Mouse (Mus musculus) kidney, adult 11 months (tissue): Measurements from ENCODE around the gene Dscam.

Source experiments
- DNase-seq: peaks from one replicate; pipeline ENCODE4 v3.0.0; 2022

Dscam gene

DNA sequence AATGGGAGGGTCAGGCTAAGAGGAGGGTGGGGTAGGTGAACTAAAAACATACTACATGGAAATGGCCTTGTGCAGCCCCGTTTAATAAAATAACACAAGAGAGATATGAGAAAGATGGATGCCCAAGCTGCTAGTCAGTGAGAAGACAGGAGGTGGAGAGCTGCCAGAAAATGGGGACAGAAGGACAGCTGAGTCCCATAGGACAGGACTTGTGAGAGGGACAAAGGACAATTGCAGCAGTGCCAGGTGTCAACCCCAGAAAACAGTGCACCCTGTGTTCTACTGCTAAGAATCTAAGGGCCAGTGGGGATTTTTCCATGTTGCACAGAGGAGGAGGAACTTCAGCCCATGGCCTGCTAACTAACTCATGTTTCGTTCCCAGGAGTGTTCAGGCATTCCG is 470.0 kb downstream of the Dscam start:
- no peak for DNase-seq

DNA sequence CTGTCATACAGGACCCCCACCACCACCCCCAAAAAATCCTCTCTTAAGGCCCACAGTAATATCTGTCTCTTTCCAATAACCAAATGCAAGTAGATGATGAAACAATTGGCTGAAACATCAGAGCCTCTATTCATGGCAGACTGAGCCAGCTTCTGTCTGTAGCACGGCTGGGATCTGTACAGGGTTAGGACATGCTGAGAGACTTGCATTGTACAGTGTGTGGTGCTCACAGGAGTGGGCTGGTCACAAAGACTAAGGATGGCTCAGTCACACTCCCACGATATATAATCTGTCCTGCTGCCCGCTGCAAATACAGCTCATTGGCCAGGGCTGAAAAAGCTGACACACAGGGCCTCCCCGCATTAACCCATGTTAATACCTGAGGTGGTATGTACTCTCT is 474.7 kb downstream of the Dscam start:
- DNase-seq = no peak

DNA sequence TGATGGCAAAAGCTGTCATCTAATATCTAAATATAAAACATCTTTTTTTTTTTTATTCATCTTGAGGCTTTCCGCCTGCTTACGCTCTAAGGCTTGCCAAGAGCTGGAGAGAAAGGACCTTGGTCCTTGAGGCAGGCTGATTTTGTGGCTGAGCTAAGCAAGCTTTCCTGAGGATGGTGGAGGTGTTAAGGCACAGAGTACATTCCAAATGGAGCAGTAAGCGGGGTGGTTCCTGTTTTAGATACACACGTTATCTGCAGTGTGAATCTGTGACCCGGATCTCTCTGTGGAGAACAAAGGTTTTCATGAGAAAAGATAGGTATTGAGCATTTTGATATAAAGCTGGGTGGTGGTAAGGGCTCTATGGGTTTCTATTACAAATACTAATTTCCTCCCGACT is 479.0 kb downstream of the Dscam start:
- no peak for DNase-seq

DNA sequence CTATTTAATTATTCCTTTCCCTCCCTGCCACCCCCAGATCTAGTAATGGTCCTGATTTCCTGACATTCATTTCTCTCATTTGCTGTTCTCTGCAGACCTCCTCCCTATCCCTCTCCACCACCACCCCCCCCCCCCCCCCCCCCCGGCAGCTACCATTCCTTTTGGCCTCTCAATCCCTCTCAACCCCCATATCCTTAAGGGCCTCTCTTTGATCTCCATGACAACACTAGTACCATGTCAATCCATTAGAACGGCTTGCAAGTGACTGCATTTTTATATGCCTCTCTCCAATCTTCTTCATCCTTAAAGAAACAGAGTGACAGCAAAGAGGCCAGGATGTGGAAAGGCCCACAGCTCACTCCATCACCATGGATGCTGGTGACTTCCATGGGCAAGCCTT is 480.5 kb downstream of the Dscam start:
- no peak for DNase-seq

DNA sequence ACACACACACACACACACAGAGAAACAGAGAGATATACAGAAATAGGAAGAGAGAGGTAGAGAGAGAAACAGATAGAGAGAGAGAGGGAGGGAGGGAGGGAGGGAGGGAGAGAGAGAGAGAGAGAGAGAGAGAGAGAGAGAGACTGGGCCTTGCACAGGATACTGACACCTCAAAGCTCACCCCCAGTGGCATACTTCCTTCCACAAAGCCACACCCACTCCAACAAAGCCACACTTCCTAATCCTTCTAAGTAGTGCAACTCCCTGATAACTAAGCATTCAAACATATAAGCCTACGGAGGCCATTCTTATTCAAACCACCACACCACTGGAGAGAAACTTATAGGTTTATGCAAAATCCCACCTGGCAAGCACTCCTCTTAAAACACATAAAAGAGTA is 481.1 kb downstream of the Dscam start:
- DNase-seq = no peak

DNA sequence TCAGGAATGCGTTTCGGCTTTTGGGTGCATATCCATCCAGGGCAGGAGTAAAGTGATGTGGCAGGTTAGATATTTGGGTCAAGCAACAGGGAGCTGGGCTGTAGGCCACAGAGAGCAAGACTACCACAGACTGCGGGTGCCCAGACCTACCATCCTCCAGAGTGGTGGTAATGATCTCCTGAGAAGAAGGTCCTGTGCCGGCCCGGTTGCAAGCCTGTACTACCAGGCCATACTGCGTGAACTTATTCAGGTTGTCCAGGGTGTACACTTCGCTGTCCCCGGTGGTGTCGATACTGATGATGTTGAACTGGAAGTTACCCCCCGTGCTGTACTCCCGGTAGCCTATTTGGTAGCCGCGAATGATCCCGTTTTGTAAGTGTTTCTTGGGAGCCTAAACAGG is 485.5 kb downstream of the Dscam start:
- no peak for DNase-seq

DNA sequence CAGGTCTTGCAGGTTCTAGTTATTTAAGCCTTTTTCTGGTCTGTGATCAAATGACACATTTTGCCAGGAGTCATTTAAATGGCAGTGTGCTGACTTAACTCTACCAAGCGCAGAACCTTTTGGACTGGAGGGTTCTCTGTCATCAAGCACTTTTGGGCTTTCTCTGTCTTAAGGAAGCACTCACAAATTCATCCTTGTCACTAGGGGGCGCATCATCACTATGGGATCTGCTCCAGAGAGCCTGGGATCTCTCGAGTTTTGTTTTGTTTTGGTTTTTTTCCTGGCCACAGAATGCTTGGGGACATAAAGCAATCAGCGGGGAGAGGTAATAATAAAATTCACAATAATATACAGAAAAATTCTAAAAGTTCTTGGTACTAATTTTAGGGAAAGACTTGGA is 486.0 kb downstream of the Dscam start:
- DNase-seq = no peak

DNA sequence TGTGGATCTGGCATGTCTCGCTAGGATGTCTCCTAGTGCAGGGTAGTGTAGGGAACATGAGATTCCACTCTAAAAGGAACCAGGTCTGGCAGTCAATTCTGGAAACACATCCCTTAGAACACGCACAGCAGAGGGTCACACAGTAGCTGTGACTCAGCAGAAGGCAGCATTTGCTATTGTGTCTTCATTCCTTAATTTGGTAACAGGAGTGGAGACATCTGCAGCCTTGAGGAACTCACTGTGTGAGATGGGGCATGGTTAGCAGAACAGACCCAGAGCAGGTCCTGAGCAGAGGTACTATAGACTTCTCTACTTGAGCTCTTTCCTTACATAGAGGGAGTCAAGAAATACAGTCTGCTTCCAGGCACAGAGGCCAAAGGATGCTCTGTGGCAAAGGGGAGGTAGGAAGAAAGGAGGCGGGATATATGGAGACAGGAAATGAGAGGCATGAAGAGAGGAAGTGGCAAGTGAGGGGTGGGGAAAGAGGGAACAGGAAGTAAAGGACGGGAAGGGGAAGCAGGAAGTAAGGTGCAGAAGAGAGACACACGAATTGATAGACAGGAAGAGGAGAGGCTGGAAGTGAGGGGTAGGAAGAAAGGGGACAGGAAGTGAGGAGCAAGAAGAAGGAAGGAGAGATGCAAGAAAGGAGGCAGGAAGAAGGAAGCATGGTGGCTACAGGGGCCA is 488.1 kb downstream of the Dscam start:
- no peak for DNase-seq

DNA sequence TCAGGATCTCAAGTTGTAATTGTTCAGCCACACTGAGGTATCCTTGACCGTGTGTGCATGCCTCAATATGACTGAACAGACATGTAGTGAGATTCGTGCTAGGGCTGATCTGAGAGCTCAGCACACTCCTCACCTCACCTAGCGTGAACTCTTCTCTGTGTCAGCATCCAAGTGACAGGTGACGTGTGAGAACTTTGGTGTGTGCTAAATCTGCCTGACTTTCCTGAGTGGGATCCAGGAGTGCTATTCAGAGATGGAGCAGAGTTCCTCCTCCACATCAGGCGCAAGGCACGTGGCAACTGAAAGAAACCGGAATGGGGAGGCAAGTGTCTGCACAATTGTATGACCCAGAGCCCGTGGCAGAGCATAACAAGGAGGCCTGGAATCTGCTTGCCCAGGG is 490.6 kb downstream of the Dscam start:
- no peak for DNase-seq

DNA sequence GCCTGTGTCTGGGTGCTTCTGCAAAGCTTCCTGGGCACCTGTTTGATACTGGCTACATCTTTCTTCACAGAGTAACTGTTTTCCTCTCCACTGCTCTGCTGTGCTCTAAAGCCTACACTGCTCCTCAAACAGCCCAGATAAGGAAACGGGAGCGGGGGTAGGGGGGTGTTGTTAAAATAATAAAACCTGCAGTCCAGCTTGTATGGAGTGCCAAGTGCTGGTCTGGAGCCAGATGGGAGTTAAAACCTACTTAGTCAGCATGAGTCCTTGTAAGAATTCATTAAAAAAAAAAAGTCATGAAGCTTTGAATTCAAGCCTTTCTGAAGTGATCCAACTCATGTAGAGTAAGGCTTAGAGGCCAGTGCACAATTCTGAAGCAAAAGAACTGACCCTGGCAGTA is 493.1 kb downstream of the Dscam start:
- DNase-seq = no peak

DNA sequence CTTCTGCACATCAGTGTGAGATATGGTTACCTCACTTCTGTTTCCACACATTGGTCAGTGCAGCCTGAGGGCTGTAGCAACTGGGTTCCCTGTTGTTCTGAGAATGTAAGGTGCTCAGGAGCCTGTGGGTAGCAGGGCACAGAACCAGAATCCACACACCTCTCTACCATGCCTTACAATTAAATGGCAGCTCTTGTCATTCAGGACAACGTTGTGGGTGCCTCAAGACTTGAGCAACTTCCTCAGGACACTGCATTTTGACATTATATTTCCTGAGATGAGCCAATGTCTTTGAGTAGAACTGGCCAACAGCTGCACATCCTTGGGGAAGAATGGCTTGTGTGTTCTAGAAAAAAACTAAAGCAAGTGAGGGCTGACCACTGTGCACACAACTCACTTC is 493.9 kb downstream of the Dscam start:
- no peak for DNase-seq

DNA sequence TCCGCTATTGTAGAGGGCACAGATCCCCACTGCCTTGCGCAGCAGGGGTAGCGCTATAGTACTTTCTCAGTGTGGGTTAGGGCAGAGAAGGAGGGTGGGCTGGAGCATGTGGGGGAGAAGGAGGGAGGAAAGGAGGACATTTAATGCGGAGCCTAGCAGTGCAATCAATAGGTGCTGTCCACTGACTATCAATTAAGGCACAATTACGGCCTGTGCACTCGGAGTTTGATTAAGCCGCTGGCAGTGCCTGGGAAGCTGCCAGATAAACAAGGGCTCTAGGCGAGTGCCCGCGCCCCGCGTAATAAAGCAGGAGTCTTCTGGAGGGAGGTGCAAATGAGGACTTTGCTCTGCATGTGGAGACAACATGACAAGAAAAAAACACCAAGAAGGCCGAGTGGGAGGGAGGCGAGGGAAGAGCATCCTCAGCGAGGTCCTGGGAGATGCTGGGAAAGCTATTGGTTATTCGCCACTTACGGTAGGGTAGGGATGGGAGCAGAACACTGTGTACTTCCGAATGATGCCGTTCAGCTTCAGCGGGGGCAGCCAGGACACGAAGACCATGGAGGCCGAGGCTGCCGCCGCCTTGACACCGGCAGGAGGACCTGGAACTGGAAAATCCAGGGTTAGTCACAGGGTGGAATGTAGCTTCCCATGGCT is 497.2 kb downstream of the Dscam start:
- DNase-seq = no peak

DNA sequence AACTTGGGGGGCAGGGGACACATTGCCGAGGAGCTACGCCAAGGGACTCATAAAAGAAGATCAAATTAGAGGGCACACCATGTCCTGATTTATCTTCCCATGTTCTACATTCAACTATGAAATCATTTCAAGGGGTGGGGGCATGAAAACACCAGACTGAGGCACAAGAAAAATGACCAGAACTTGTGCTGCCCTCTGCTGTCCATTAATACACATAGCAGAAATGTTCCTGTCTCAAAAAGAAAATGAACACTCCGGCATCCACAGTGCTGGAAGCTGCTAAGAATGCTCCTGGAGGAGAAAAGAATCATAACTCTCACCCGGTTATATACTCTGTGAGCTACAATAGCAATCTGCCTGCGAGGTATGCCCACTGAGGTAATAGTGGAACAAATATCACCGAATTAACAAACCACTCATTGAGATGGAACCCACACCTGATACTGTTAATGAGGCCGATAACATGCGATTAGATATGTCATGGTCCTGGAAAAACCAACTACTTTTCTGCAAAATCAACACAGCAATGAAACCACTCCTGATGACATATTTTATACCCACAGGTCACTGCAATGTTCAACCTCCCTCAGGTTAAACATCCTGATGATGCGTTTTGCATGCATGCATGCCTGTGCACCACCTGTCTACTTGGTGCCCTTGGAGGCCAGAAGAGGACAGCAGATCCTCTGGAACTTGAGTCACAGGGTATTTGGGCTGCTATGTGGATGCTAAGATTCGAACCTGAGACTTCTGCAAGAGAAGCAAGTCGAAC is 498.8 kb downstream of the Dscam start:
- no peak for DNase-seq

DNA sequence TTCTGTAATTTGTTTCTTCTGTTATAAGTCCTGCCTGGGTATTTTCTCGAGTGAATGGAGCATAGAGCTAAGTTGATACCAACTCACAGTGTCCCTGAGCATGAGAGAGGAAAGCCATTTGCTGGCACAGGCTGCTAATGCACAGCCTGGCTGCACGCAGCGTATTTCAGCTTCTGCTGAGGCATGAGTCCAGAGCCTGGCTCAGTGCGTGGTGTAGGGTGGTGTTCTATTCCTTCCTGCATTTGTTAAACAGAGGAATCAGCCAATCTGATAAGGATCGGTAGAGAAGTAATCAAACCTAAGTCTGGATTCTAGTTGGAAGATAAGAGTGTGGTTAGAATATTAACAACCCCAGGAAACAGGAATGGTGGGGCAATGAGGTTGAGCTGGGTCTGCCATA is 500.8 kb downstream of the Dscam start:
- DNase-seq = no peak

DNA sequence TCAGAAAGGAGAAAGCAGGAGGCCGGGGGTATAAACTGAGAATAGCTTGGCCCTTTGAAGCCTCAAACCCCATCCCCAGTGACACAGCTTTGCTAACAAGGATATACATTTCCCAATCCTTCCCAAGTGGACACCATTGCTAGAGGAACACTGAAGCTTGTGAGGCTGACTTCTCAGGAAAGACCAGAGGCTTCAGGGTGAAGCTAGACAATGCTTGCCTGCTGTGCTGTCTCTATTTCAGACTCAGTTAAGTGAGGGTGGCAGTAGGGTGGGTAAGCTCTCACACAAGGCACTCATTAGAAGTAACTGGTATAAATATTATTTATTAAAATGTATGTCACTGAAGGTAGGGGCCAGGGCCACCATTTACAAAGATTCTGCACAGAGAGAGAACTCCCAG is 502.1 kb downstream of the Dscam start:
- no peak for DNase-seq

DNA sequence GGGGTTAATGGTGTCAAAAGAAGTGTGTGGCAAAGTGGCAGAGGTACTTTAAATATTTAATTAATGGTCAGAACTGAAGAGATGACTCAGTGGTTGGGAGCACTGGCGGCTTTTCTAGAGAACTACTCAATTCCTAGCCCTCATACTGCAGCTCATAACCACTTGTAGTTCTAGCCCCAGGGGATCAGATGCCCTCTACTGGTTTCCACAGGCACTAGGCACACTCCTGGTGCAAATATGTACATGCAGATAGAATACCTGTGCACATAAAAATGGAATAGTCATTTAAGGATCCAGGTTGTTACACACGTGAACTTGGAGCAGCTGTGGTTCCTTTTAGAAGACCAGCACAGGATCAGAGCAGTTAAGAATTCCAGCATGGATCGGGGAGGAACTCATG is 509.5 kb downstream of the Dscam start:
- DNase-seq = no peak

DNA sequence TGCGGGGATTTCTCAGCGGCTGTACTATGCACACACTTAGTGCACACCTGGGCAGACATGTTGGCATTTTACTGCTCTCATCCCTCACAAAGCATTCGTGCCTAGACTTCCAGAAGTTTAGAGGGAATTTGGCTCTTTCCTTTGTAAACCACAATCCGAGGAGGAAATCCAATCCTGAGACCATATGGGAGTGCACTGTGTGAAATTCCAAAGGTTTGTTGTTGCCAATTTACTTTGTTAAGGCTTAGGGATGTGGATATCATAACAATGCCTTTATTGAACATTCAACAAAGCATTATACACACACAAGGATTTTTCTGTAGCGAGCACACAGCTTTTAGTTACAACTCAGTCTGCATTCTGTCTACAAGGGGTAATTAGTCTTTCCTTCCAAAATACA is 511.3 kb downstream of the Dscam start:
- DNase-seq = no peak

DNA sequence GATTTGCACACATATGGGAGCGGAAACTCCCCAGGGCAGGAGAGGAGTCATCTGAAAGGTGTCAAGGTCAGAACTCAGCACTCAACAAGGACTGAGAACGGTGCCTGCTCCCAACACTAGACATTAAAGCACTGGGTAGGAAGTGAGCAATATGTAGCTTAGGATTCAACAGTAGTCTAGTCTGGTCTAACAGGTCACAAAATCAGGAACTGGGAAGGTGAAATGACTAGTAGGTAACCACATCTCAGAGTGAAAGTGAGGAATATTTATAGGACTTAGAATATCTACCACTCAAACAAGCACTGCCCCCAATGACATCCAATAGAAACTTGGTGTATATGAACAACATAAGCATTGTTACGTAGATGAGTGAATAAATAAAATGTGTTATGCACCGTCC is 515.0 kb downstream of the Dscam start:
- no peak for DNase-seq

DNA sequence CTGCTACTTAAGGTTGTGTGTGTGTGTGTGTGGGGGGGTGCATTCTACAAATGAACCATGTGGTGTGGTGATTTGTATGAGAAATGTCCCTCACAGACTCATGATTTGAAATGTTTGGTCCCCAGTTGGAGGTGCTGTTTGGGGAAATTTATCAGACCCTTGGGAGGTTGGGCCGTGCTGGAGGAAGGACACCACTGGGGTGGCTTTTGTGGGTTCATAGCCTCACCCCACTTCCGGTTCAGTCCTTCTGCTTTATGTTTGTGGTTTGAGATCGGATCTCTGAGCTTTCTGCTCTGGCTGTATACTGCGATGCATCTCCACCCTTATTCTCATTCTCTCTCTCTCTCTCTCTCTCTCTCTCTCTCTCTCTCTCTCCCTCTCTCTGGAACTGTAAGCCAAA is 516.5 kb downstream of the Dscam start:
- no peak for DNase-seq

DNA sequence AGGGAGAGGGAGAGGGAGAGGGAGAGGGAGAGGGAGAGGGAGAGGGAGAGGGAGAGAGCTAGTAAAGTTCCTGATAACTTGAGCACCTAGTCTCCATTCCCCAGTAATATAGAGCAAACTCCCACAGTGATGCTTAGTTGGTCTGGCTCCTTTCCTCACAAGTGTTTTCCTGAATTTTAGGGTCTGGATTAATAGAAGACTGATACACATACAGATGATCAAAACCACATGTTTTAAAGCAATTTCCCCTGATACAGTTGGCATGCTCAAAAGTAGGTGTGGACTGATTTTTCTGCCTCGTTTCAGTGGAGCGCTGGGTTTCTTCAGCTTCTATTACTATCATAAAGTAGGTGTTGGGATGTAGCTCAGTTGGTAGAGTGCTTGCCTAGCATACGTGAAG is 519.1 kb downstream of the Dscam start:
- no peak for DNase-seq

DNA sequence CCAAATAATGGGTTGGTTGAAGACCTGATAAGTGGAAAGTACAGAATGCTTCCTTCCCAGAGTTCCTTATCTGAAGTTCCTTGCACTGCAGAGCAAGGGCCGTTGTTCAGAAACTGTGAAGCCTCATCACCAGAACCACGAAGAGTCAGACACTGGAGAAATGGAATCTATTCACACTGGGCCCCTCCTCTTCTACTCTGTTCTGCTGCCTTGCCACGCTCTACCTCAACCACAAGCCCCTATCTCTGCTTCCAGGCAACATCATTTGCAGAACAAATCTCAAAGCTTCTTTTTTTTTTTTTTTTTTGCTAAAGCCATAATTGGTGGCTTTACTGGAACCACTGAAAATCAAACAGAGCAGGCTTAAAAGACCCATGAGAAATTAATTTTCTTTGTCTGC is 530.5 kb downstream of the Dscam start:
- no peak for DNase-seq

DNA sequence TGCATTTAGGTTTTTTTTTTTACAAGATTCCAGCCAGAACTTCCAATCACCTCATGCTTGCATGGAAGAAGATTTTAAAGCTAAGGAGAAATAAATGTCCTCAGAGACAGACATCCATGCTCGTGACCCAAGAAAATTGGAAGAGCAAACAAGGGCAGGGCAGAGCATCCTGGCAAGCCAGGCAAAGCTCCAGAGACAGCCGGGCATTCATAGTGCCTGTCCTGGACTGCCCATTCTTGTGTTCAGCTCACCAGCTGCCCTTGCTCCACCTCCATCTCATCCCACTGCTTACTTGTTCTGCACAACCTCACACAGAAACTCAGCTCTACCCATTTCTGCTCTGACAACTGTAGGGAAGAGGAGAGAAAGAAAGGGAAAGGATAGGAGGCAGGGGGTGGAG is 534.6 kb downstream of the Dscam start:
- DNase-seq = no peak

DNA sequence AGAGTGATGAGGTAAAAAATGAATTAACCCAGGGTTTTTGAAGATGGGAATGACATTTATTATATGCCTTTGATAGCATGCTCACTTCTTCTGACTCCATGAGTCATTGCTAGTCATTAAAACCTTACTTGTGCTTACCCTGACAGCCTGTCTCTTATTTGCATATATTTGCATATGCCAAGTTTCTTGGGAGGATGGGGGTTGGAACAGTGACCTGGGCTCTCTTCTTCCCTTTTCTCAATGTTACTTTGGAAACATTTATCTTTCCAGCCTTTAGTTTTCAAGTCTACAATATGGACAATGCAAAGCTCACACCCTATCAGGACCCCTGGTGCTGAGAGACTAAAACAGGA is 535.8 kb downstream of the Dscam start:
- DNase-seq = no peak

DNA sequence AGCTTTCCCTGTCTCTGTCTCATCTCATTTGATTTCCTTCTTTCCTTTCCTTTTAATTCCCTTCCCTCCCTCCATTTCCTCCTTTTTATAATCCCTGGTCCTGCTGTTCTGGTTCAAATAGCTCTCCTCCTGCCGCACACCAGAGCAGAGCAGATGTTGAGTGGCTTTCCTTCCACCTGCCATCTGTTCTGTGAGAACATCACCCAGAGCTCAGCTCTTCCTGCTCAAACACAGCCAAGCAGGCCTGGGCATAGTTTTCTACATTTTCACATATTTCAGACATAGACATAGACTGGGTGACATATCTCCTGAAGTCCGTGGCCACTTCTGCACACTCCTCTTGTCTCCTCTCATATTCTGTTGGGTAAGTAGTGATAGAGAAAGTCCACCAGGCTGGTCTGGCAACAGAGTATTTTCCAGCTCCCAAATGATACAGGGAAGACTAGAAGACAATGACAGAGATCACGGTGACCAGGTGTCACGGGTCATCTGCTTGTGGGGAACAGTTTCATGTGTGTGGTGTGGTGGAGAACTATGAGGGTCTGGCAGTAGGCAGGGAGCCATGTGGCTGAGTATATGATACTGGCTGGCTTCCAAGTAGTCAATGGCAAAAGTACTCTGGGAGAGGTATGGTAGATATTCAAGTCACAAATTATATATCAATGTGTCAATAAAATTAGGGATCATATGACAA is 536.3 kb downstream of the Dscam start:
- no peak for DNase-seq
